Mouse (Mus musculus) liver, adult (tissue): ENCODE measurements around the gene Cds2.

ENCODE experiments used
- GATA4 ChIP-seq: IDR thresholded peaks from 2 replicates; pipeline ENCODE4 v1.6.1; 2014; ENCODE audit warnings: mild to moderate bottlenecking, low read length; ENCODE audit not compliant: insufficient replicate concordance

The Cds2 gene

DNA sequence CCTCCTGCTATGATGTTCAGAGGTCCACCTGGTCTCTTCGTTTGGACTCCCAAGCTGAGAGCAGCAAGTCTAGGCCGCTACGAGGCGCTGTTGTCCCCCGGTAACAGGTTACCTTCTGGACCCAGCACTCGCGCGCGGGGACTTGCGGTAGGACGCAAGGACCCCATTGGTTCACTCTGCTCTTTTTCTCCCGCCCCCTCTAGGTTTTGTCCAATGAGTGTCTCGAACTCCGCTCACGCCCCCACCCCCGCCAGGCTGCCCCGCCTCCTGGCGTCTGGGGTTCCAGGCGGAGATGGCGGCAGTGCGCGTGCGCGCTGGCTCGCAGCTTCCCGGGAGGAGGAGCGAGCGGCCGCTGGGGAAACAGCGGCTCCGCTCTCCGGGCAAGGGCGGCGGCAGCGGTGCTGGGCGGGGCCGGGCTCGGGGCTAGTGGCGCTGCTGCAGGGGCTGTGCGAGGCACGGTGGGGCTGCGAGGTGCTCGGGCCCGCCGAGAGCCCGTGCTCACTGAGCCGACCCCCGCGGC lies at the start of gene Cds2:
Cds2 (plus strand) TSS at position 270 of the 520 bp plus-strand sequence.
- peak; percentile 9; the same call in 1 of the 2 replicates for TF ChIP-seq GATA4

DNA sequence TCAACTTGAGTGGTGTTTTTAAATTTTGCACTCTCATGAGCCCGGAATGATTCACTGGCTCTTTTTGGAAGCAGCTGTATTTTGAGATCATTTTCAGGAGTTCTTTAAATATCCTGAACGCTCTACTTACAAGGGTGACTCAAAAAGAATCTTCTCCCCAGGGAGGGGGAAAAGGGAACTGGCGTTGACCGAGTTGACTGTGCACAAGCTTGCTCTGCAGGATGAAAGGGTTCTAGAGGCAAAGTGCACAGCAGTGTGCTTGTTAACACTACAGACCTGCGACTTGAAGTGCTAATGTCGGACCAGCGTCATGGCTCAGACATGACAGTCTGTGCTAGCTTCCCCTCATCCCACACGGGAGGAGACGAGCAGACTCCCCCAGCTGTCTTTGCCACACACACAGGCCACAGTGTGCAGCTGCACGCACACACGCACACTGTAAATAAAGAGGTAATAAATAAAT lies 41.3 kb upstream of the Cds2 start:
- TF ChIP-seq GATA4: no peak

DNA sequence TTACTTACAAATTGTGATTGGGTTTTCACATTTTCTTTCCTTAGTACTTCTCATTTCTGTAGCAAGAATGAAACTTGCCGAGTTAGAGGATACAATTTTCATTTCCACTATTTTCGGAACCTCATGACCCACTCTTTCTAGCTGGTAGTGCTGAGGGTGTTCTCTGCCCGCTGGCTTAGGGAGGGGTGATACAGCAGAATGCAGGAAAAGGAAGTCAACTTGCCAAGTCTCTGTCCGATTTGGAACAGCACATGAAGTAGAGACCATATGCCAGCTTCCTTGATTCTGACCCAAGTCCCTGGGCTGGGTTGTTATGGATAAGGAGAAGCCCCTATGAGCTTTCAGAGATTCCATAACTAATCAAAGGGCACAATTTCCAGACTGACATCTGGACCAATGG lies 38.6 kb upstream of the Cds2 start:
- no peak for TF ChIP-seq GATA4

DNA sequence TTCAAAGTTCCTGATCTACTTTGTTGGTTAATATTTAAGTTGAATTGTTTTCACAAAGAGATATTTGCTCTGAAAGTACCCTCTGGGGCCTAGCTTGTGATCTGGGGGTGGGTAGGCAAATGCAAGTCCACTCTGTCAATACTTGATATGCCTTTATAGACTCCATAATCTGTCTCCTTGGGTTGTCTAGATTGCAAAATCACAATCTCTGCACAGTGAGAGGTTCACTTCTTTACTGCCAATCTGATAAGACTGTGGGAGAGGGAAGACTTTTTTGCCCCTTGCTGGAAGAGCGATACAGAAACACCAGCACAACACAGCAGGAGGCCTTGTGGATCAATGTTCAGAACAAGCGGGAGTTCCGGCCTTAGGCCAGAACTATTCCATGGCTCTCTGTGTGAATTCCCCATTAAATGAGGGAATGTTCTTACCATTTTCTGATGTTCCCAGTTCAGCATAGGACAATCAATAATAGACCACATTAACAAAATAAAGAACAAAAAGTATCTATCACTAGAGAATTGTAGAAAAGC lies 30.5 kb upstream of the Cds2 start:
- no peak for TF ChIP-seq GATA4

DNA sequence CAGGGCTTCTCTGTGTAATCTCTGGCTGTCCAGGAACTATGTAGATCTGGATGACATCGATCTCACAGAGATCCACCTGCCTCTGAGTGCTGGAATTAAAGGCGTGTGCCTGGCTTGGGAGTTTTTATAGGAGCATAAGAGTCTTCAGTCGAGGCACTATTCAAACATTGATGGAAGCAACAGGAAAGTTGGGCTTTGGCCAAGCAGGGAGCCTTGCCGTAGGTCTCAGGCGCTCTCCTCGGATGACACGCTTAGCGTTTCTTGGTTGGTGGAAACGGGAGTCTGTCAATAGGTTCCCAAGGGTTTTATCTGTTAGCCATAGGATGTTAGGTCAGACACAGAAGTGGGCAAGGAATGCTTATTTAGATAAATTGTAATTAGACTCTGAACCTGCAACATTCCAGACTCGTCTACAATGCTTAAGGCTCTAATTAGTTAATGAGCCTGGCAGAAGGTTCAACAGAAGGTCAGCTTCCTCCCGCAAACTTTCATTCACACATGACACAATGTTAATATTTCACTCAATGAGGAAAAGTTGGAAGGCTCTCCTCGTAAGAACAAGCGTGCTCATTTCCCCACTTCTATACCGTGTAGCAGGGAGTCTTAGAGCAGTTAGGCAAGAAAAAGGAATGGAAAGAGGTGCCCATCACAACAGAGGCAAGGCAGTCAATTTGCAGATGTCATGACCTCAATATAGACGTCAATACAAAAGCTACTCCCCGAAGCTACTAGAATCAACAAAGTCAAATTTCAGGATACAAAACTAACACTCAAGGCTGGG lies 28.8 kb upstream of the Cds2 start:
- TF ChIP-seq GATA4: no peak

GRCm38 (mm10) chr2:132235291-132235690 lies 27.7 kb upstream of the Cds2 start:
- no peak for TF ChIP-seq GATA4

GRCm38 (mm10) chr2:132235975-132236374 lies 27.0 kb upstream of the Cds2 start:
- no peak for TF ChIP-seq GATA4

DNA sequence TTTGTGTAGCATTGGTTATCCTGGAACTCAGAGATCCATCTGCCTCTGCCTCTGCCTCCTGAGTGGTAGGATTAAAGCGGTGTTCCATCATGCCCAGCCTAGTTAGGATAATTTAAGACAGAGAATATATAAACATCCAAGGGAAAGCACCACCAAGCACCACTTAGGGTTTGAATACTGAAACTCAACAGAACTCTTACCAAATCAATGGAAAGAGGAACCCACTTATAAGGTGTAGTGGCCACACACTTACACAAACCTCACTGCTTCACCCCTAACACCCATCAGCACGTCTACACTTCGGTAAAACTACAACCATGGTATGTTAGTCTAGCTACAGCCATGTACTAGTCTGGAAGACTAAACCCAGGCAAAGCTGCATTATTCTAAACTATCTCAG lies 19.6 kb upstream of the Cds2 start:
- TF ChIP-seq GATA4: no peak

- TF ChIP-seq GATA4: peak; percentile 27; the same call in 1 of the 2 replicates
Observed at GRCm38 (mm10) chr2:132247539-132248313, 15.2 kb upstream of the Cds2 start, which contains the start of gene Tmem230. Gene Tmem230, minus strand, starts transcription at chr2:132247807.

DNA sequence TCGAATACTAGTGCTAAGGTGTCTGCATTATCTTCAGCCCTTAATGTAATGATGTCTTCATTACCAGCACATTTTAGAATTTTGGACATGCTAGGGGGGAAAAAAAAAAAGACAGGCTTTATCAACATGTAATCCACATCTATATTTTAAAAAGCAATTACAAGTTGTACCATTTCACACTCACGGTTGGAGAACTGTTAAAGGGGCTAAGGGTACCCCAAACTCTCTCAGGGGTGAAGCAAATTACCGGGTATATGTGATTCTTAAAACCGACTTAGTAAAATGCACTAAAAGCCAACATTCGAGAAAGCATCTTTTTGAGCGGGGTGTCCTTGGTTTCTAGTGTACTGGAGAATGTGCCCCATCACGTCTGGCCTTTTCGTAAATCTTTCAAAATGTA lies 11.0 kb upstream of the Cds2 start:
- no peak for TF ChIP-seq GATA4

GRCm38 (mm10) chr2:132252542-132253528 lies 10.1 kb upstream of the Cds2 start, which contains the start of gene Pcna:
Gene Pcna, minus strand, starts transcription at chr2:132253314.
- no peak for TF ChIP-seq GATA4

DNA sequence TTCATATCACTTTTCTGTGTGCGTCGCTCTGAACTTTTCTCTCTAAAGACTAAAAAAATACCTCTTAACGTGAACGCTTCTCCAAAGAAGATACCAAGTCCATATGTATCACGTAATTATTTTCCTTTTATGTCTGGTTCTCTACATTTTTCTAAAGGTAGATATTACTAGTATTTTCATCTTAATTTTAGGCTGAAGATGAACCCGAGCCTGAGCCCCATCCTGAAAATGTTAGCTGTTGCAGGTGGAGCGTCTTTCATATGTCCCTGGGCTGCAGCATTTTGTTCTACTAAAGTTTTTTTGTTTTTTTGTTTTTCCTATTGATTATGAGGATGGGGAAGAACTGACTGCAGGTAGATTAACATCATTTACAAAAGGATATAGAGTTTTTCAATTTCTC lies 9.3 kb upstream of the Cds2 start:
- no peak for TF ChIP-seq GATA4

DNA sequence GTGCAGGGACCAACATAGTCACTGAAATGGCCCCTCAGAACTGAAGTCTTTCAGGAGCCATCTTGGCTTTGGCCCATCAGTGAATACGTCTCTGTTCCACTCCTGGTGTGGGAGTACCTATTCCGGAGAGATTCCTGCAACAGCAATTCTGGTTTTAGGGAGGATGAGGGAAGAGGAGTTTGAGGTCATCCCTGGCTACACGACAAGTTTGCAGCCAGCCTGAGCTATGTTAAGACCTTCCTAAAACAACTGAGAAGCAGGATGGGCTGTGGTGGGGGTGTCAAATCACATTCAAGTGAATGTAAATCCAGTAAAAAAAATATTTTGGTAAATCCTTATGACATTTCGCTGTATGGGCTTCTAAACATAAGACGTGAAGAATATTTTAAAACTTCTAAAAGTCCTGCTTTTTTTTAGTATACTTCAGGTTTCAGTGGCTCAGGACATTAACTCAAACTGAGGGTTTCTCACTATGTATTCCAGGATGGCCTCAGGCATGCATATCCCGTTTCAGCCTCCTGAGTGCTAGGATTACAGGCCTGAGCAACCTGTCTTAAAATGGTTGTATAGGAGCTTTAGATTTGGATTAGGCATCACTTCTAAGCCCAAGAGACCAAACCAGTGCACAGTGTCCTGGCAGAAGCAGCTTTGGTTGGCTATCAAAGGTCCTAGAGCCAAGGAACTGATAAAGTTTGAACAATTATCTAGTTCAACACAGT lies 5.4 kb upstream of the Cds2 start:
- TF ChIP-seq GATA4: no peak

- TF ChIP-seq GATA4: no peak
Observed at GRCm38 (mm10) chr2:132260601-132261000, 2.3 kb upstream of the Cds2 start.

- no peak for TF ChIP-seq GATA4
Observed at GRCm38 (mm10) chr2:132262175-132262574, 773 bp upstream of the Cds2 start.
